Mouse (Mus musculus): ENCODE measurements around the gene Enthd1. TPM values are rescaled to one million over a fixed set of nuclear protein-coding genes. Genes with fewer than 3 reads are reported as not detected.

The Enthd1 gene
- polyA plus RNA-seq, 1 experiment from 2014 or later, result not detected

- no peaks in the 10 kb centered on the region for H3K9me3 ChIP-seq (ENCODE audit: control insufficient read depth, low read length)
- ATAC-seq, result no peak
- WGBS, result 80% methylated on average over 8 of the region's 8 CpGs
- no peak overlapping the region for H3K27ac ChIP-seq (ENCODE audit: low read length)
- H3K27me3 ChIP-seq (replicated peaks; ENCODE audit: control insufficient read depth, insufficient read depth, low read length), result 0 out of 2 replicates have a peak, but pooled peaks cover 2% of the 10 kb centered on the region
- H3K4me3 ChIP-seq (ENCODE audit: low read length), result no peak overlapping the region
- no peak overlapping the region for H3K9ac ChIP-seq (ENCODE audit: low read depth, low read length)
- no peak overlapping the region for H3K4me2 ChIP-seq (ENCODE audit: low read depth, low read length)
- no peaks in the 10 kb centered on the region for H3K4me1 ChIP-seq (ENCODE audit: control insufficient read depth, insufficient read depth, low read length)
- H3K36me3 ChIP-seq (ENCODE audit: control insufficient read depth, insufficient read depth, low read length), result no peaks in the 10 kb centered on the region
Measured at GRCm38 (mm10) chr15:80532281-80533072, 32.5 kb downstream of the Enthd1 start.

DNA sequence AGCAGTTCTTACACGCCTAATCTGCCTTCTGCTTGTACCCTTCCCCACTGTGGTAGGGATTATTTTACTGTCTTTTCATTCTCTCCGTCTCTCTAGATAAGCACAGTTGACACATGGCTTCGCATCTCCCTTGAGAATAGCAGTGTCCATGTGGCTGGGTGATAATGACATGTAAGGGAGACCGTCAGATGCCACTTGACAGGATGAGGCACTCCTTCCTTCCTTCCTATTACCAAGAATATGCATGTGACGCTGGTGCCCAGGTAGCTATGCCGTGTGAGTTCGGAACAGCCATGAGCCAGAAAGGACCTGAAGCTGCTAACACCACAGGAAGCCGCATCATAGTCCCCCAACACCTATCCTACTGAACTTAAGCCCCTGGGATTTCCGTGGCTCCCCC, 33.9 kb downstream of the Enthd1 start:
- 84% methylated on average over 9 of the region's 9 CpGs for WGBS
- Histone ChIP-seq H3K4me1 (ENCODE audit: control insufficient read depth, insufficient read depth, low read length) (no peaks in the 10 kb centered on the region), H3K27ac (ENCODE audit: low read length) (no peak overlapping the region), H3K4me3 (ENCODE audit: low read length) (no peak overlapping the region), H3K9ac (ENCODE audit: low read depth, low read length) (no peak overlapping the region), H3K4me2 (ENCODE audit: low read depth, low read length) (no peak overlapping the region), H3K9me3 (ENCODE audit: control insufficient read depth, low read length) (no peaks in the 10 kb centered on the region), H3K27me3 (replicated peaks; ENCODE audit: control insufficient read depth, insufficient read depth, low read length) (no peaks in the 10 kb centered on the region), H3K36me3 (ENCODE audit: control insufficient read depth, insufficient read depth, low read length) (no peaks in the 10 kb centered on the region)
- no peak for ATAC-seq

DNA sequence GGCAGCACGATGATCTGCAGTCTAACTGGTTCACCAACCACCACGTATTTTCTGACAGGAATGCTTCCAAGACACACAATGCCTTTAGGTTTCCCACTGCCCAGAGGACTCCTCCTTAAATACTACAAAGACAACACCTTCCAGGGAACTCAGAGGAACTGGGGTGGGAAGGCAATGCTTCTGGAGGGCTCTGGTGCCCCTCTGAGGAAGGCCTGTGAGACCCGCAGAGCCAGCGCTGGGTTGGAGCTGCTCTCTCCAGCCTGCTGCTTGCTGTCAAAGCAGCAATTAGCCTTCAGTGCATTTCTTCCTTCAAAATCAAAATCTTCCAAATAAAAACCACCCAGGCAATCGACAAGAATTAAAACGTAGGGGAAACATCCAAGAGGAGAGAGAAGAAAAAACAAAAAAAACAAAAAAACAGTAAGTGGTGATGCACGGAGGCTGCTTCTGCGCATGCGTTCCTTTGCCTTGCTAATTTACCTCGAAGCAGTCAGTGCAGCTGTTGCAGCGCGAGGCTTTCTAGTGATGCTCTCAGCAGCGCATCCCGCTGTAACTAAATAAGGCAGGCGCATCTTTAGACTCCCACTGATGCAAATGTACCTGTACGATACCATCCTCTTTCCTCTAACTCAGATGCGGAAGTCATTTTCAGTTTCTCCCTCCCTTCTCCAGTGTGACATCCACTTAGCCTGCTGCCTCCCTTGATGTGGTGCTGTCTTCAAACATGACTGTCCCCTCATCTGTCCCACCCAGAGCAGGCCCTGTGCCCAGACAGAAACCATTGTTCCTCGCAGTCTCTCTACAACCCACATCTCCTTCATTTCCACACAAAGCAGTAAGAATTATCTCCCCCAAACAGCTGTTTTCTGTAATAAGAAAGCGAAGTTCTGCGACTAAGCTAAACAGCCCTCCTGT, 34.7 kb downstream of the Enthd1 start:
- ATAC-seq, result no peak

GRCm38 (mm10) chr15:80521661-80522388, 43.1 kb downstream of the Enthd1 start:
- Histone ChIP-seq H3K27me3 (replicated peaks; ENCODE audit: control insufficient read depth, insufficient read depth, low read length) (no peaks in the 10 kb centered on the region), H3K27ac (ENCODE audit: low read length) (no peak overlapping the region), H3K9me3 (ENCODE audit: control insufficient read depth, low read length) (no peaks in the 10 kb centered on the region), H3K36me3 (ENCODE audit: control insufficient read depth, insufficient read depth, low read length) (no peaks in the 10 kb centered on the region), H3K4me2 (ENCODE audit: low read depth, low read length) (no peak overlapping the region), H3K4me3 (ENCODE audit: low read length) (no peak overlapping the region), H3K9ac (ENCODE audit: low read depth, low read length) (no peak overlapping the region), H3K4me1 (ENCODE audit: control insufficient read depth, insufficient read depth, low read length) (no peaks in the 10 kb centered on the region; the same call in 1 of the 2 replicates)
- no peak for ATAC-seq
- 38% methylated on average over 10 of the region's 10 CpGs for WGBS

More for the DNA sequence above, 34.7 kb downstream of the Enthd1 start:
- Histone ChIP-seq H3K4me2 (ENCODE audit: low read depth, low read length) (no peak overlapping the region), H3K27ac (ENCODE audit: low read length) (no peak overlapping the region), H3K9ac (ENCODE audit: low read depth, low read length) (no peak overlapping the region), H3K9me3 (ENCODE audit: control insufficient read depth, low read length) (no peaks in the 10 kb centered on the region), H3K36me3 (ENCODE audit: control insufficient read depth, insufficient read depth, low read length) (no peaks in the 10 kb centered on the region), H3K27me3 (replicated peaks; ENCODE audit: control insufficient read depth, insufficient read depth, low read length) (no peaks in the 10 kb centered on the region), H3K4me1 (ENCODE audit: control insufficient read depth, insufficient read depth, low read length) (no peaks in the 10 kb centered on the region), H3K4me3 (ENCODE audit: low read length) (no peak overlapping the region)
- WGBS, result 53% methylated on average over 20 of the region's 20 CpGs

GRCm38 (mm10) chr15:80519931-80520330, 45.0 kb downstream of the Enthd1 start:
- no peak overlapping the region for H3K4me2 ChIP-seq (ENCODE audit: low read depth, low read length)
- no peak for ATAC-seq
- no peak overlapping the region for H3K9ac ChIP-seq (ENCODE audit: low read depth, low read length)
- H3K4me3 ChIP-seq (ENCODE audit: low read length), result no peak overlapping the region
- H3K4me1 ChIP-seq (ENCODE audit: control insufficient read depth, insufficient read depth, low read length), result no peaks in the 10 kb centered on the region; the same call in 1 of the 2 replicates
- no peaks in the 10 kb centered on the region for H3K36me3 ChIP-seq (ENCODE audit: control insufficient read depth, insufficient read depth, low read length)
- WGBS, result 93% methylated on average over 5 of the region's 5 CpGs
- no peaks in the 10 kb centered on the region for H3K27me3 ChIP-seq (replicated peaks; ENCODE audit: control insufficient read depth, insufficient read depth, low read length)
- no peak overlapping the region for H3K27ac ChIP-seq (ENCODE audit: low read length)
- no peaks in the 10 kb centered on the region for H3K9me3 ChIP-seq (ENCODE audit: control insufficient read depth, low read length)

DNA sequence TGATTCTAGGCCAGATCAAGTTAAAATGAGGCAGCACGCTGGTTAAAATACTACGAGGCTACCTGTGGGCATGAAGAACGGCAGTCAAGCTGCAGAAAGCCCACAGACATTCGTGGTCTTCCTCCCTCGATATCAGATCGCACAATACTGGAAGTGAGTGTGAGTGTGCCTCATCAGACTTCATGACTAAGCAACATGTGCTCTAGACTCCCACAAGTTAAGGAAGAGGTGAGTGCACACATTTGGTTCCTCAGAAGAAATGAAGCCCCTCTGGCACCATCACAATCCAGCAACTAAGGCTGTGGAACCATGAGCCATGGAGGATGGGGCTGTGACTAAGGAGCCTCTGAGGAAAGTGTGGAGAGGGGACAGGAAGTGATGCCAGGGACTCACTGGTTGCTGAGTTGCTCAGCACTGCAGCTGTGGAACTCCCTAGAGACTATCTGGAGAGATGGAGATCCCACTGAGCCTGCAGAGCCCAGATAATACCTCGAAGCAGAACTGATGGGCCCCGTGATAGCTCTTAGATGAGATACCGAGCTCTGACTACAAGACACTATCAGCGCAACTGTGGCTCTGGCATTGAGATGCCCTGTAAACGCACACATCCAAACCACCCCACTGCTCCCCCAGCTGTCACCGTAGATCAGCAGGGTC, 46.3 kb downstream of the Enthd1 start:
- no peaks in the 10 kb centered on the region for H3K27me3 ChIP-seq (replicated peaks; ENCODE audit: control insufficient read depth, insufficient read depth, low read length)
- H3K36me3 ChIP-seq (ENCODE audit: control insufficient read depth, insufficient read depth, low read length), result no peaks in the 10 kb centered on the region
- no peak overlapping the region for H3K4me3 ChIP-seq (ENCODE audit: low read length)
- H3K4me2 ChIP-seq (ENCODE audit: low read depth, low read length), result no peak overlapping the region
- 82% methylated on average over 12 of the region's 12 CpGs for WGBS
- no peak for ATAC-seq
- H3K4me1 ChIP-seq (ENCODE audit: control insufficient read depth, insufficient read depth, low read length), result no peaks in the 10 kb centered on the region; the same call in 1 of the 2 replicates
- H3K9ac ChIP-seq (ENCODE audit: low read depth, low read length), result no peak overlapping the region
- H3K27ac ChIP-seq (ENCODE audit: low read length), result no peak overlapping the region
- H3K9me3 ChIP-seq (ENCODE audit: control insufficient read depth, low read length), result no peaks in the 10 kb centered on the region

DNA sequence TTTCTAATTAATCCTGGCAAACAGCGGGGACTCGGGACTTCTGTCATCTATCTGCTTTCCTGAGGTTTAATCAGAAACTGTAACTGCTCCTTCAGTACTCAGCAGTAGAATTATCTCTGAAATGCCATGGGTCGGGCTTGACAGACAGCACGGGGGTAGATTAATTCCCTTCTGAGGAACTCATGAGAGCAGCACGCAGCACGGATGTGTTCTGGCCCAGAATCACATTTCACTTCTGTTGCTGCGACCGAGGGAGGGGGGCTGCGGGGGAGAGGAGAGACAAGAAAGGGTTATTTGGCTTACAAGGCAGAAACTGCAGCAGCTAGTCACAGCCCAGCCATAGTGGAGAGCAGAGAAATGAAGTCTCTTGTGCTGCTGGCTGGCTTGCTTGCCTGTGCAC, 47.0 kb downstream of the Enthd1 start:
- Histone ChIP-seq H3K9ac (ENCODE audit: low read depth, low read length) (no peak overlapping the region), H3K4me1 (ENCODE audit: control insufficient read depth, insufficient read depth, low read length) (no peaks in the 10 kb centered on the region; the same call in 1 of the 2 replicates), H3K36me3 (ENCODE audit: control insufficient read depth, insufficient read depth, low read length) (no peaks in the 10 kb centered on the region), H3K4me2 (ENCODE audit: low read depth, low read length) (no peak overlapping the region), H3K9me3 (ENCODE audit: control insufficient read depth, low read length) (no peaks in the 10 kb centered on the region), H3K27me3 (replicated peaks; ENCODE audit: control insufficient read depth, insufficient read depth, low read length) (no peaks in the 10 kb centered on the region), H3K27ac (ENCODE audit: low read length) (no peak overlapping the region), H3K4me3 (ENCODE audit: low read length) (no peak overlapping the region)
- no peak for ATAC-seq
- WGBS, result 35% methylated on average over 9 of the region's 9 CpGs

DNA sequence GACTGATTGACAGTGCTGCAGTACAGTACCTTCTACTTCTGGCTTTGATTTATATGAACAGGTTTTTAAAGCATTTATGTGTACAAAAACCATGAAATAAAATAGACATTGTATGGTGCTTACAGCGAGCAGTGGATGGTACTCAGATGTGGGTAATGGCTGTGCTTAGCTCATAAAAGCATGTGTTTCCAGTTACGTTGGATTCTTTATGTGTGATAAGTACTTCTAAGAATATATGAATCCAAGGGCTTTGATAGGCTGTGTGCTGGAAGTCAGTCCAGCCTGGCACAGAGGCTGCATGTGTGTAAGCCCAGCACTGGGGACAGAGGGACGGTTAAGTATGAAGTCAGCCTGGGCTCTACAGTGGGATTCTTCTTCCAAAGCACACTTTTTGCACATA, 48.4 kb downstream of the Enthd1 start:
- Histone ChIP-seq H3K4me3 (ENCODE audit: low read length) (no peak overlapping the region), H3K9me3 (ENCODE audit: control insufficient read depth, low read length) (no peaks in the 10 kb centered on the region), H3K9ac (ENCODE audit: low read depth, low read length) (no peak overlapping the region), H3K36me3 (ENCODE audit: control insufficient read depth, insufficient read depth, low read length) (no peaks in the 10 kb centered on the region), H3K4me2 (ENCODE audit: low read depth, low read length) (no peak overlapping the region), H3K27me3 (replicated peaks; ENCODE audit: control insufficient read depth, insufficient read depth, low read length) (no peaks in the 10 kb centered on the region), H3K4me1 (ENCODE audit: control insufficient read depth, insufficient read depth, low read length) (no peaks in the 10 kb centered on the region; the same call in 1 of the 2 replicates), H3K27ac (ENCODE audit: low read length) (no peak overlapping the region)
- 85% methylated on average over 3 of the region's 3 CpGs for WGBS
- no peak for ATAC-seq
